Mouse (Mus musculus) spleen, adult 2 months (tissue): ENCODE data around the gene Nrg4. TPM values are rescaled to one million over a fixed set of nuclear protein-coding genes. Genes with fewer than 3 reads are reported as not detected.

Source experiments
- DNase-seq, 2 experiments: peaks; one replicate each; pipeline versions ENCODE4 v3.0.0 to v3.0.0-alpha.2; 2012 to 2021; ENCODE audit warnings: low spot score in 2 of 2, low read depth in 1 of 2
- H3K27ac ChIP-seq: fragments of 200-500 bp; 2 replicates; pipeline ENCODE4 v1.5.1; 2012; ENCODE audit warnings: low read length, inconsistent platforms; ENCODE audit not compliant: insufficient read depth
- H3K27me3 ChIP-seq: fragments of 200-500 bp; 2 replicates; pipeline ENCODE4 v1.6.1; 2012; ENCODE audit warnings: mild to moderate bottlenecking, moderate library complexity, low read length, inconsistent platforms; ENCODE audit not compliant: control insufficient read depth, insufficient read depth
- H3K36me3 ChIP-seq: fragments of 200-500 bp; 2 replicates; pipeline ENCODE4 v1.6.1; 2012; ENCODE audit warnings: mild to moderate bottlenecking, low read length, inconsistent platforms; ENCODE audit not compliant: control insufficient read depth, insufficient read depth
- H3K4me1 ChIP-seq: fragments of 200-500 bp; 2 replicates; pipeline ENCODE4 v1.6.1; 2011; ENCODE audit warnings: inconsistent platforms; ENCODE audit not compliant: control insufficient read depth, insufficient read depth, insufficient read length
- H3K4me3 ChIP-seq: fragments of 200-500 bp; 2 replicates; pipeline ENCODE4 v1.5.1; 2011; ENCODE audit warnings: mild to moderate bottlenecking, inconsistent platforms; ENCODE audit not compliant: insufficient read depth, insufficient read length; ENCODE audit errors: extremely low read depth
- CTCF ChIP-seq: fragments of 200-500 bp; IDR thresholded peaks from 2 replicates; pipeline ENCODE4 v1.5.1; 2011; ENCODE audit warnings: mild to moderate bottlenecking, inconsistent platforms; ENCODE audit not compliant: insufficient read depth, insufficient read length, insufficient replicate concordance; ENCODE audit errors: extremely low read depth
- POLR2A ChIP-seq: fragments of 200-500 bp; IDR thresholded peaks from 2 replicates; pipeline ENCODE4 v1.6.1; 2011; ENCODE audit warnings: low read depth, low read length, inconsistent platforms
- WGBS: fragments of 180-500 bp; shearing (Covaris S2); methylation state at CpG from one replicate; pipeline ENCODE4 v1.1.7; 2018; 5-methylcytosine and 5-hydroxymethylcytosine counted together
- polyA plus RNA-seq: library from polyadenylated mRNA; depleted of rRNA; stranded (reverse); fragments of >200 nt; gene quantifications from 2 replicates; pipeline ENCODE4 v1.2.3, GENCODE M21; 2012

Nrg4 gene
- polyA plus RNA-seq, 1 experiment, result 0.46 TPM

DNA sequence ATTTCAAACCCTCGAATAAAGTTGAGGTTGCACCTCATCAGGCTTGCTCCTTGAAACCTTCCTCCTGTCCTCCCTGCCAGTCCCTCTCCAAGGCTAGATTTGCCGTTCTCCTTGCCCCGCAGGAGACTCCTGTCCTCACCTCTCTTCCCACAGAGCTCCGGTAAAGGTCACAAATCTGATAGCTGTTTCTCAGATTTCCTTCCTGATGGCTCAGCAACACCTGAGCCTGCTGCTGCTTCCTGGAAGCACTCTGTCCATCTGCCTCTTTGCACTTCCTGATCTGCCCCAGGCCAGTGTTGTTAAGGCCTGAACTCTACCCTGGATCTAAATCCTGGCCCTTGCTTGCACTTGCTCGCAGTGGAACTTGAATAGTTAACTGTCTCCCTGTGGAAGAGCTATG lies 5.8 kb upstream of the Nrg4 start:
- Histone ChIP-seq H3K27ac (no peak overlapping the region), H3K4me3 (no peak overlapping the region), H3K4me1 (no peaks in the 10 kb centered on the region), H3K27me3 (no peaks in the 10 kb centered on the region; the same call in 1 of the 2 replicates), H3K36me3 (no peaks in the 10 kb centered on the region)
- TF ChIP-seq POLR2A (no peak), CTCF (no peak)
- DNase-seq, result no peak
- 70% methylated on average over 5 of the region's 5 CpGs for WGBS

DNA sequence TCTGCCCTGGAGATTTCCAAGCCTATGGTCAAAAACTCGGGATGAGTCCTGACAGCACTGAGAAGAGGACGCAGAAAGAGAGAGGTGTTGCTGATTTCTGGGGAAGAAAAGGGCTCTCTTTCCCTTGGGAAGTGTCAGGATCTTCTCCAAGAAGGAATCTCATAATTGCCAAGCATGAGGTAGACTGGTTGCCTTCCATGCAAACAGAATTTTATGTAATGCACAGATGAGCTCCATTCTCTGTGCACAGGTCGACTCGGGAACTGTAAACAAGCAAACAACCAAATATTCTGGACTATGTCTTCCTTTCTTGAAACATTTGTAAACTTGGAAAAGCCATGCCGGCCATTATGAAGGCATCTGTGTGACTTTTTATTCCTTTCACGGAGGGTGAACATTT lies 2.8 kb upstream of the Nrg4 start:
- 80% methylated on average over 6 of the region's 6 CpGs for WGBS
- no peak overlapping the region for H3K27ac ChIP-seq
- DNase-seq, result no peak
- peaks cover 9% of the 10 kb centered on the region for H3K27me3 ChIP-seq
- H3K36me3 ChIP-seq, result no peaks in the 10 kb centered on the region
- TF ChIP-seq POLR2A (no peak), CTCF (no peak)
- H3K4me1 ChIP-seq, result peaks cover 4% of the 10 kb centered on the region; the same call in 1 of the 2 replicates
- H3K4me3 ChIP-seq, result no peak overlapping the region

DNA sequence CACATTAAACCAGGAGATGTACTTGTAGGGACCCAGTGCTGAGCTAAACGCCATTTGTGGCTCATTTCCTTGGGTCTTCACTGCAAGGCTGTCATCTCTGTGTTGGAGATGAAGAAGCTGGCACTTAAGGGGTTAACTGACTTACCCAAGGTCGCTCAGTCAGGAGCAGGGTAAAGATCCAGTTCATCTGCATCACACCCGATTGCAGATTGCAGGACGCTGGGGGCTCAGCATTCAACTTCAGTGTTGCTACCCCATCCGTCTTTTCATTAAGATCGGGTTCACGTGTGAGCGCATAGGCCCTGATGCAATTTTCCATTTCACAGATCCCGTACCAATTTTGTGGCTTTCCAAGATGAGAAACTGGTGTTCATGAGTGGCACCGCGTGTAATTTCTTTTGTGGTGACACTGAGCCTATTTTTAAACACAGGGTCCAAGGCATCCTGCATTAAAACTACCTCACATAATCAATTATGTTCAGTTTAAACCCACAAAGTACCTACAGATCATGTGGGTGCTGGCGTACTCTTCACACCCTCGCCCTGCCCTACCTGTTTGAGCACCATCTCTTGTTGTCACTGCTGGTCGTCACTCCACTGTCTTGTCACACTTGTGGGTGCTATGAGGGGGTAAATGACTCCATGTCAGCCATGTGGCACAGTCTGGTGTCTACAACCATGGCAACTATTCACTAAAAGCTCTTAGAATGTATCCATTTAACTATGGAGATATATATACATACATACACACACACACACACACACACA lies 1.7 kb upstream of the Nrg4 start:
- DNase-seq, result no peak
- H3K27me3 ChIP-seq, result peaks cover 9% of the 10 kb centered on the region
- no peak overlapping the region for H3K27ac ChIP-seq
- peaks cover 4% of the 10 kb centered on the region; the same call in 1 of the 2 replicates for H3K4me1 ChIP-seq
- H3K4me3 ChIP-seq, result no peak overlapping the region
- 62% methylated on average over 14 of the region's 14 CpGs for WGBS
- H3K36me3 ChIP-seq, result no peaks in the 10 kb centered on the region
- TF ChIP-seq CTCF (no peak), POLR2A (no peak)

DNA sequence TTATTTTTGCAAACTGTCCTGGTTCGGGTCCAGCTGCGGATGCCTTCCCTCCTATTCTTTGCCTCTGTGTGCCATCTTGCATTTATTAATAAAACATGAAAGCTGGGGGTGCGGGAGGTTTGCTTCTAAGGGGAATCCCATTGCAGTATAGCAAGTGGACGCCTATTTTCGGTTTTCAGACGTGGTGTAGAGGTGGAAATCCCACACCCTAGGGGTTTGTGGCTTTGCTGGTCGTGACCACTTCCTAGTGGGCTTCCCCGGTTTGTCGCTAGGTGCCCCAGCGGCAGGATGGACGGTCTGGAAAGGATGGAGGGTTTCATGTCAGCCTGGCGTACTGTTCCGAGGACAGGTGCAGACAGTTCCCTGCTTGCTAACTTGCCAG lies 581 bp upstream of the Nrg4 start:
- Histone ChIP-seq H3K36me3 (no peaks in the 10 kb centered on the region), H3K27ac (no peak overlapping the region), H3K4me1 (peaks cover 4% of the 10 kb centered on the region; the same call in 1 of the 2 replicates), H3K4me3 (peak overlapping the region; percentile 53), H3K27me3 (peaks cover 9% of the 10 kb centered on the region)
- under 1% methylated on average over 13 of the region's 13 CpGs for WGBS
- TF ChIP-seq POLR2A, result no peak
- TF ChIP-seq CTCF, result no peak
- DNase-seq, result peak; percentile 37 to 41

DNA sequence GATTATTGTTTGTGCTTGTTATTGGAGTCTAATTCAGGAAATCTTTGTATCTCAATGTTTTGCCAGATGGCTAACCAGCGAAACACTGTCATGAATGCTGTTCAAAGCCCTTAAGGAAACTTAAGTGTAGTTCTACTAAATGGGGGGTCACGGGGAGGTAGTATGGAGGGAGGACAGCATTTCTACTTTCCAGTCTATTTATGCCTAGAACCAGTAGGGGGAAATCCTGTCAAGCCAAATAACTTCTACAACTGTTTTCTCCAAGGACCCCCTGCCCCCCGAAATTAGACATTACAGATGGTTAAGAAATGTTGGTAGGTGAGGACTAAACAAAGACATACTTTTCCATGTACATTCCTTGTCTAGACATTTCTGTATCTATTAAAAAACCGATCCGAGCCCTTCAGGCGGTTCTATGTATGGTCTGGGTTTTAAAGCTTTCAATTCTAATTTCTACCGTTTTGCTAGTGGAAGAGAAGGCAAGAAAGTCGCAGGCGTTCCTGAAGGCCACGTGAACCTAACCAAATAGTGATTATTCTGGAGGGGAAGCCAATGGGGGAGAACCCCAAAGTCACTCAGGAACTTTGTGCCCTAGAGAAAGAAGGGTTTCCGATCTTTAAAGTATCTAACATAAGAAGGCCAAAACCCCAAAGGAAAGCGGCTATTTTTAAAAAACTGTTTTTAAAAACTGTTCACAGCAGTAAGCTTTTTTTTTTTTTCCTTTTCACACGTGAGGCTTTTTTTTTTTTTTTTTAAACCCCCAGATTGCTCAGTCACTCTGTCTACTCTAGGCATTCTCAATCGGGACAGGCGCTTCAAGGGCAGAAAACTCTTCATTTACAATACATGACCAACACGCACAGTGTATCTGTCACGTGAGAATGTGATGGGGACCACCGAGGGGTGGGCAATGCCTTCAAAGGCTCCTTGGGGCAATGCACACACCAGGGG lies 805 bp downstream of the Nrg4 start:
- Histone ChIP-seq H3K27me3 (peaks cover 9% of the 10 kb centered on the region), H3K36me3 (no peaks in the 10 kb centered on the region), H3K4me1 (peaks cover 4% of the 10 kb centered on the region; the same call in 1 of the 2 replicates), H3K4me3 (peak overlapping the region; percentile 77), H3K27ac (no peak overlapping the region)
- WGBS, result 9% methylated on average over 18 of the region's 18 CpGs
- TF ChIP-seq POLR2A (no peak), CTCF (no peak)
- DNase-seq, result no peak

DNA sequence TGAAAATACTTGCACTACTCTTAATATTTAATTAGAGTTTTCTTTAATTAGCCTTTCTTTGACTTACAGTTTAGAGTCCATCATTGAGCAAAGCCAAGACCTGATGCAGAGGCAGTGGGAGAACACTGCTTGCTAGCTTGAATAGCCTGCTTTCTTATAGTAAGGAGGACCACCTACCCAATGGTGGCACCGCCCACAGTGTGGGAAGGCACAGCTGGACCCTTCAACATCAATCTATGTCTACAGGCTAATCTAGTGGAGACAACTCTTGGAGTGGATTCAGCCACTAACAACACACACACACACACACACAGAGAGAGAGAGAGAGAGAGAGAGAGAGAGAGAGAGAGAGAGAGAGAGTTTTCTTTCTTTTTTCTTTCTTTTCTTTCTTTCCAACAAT lies 1.6 kb downstream of the Nrg4 start:
- no peak for DNase-seq
- H3K4me3 ChIP-seq, result no peak overlapping the region
- H3K4me1 ChIP-seq, result peaks cover 4% of the 10 kb centered on the region; the same call in 1 of the 2 replicates
- 74% methylated on average over 1 of the region's 1 CpGs for WGBS
- no peak overlapping the region for H3K27ac ChIP-seq
- no peaks in the 10 kb centered on the region for H3K36me3 ChIP-seq
- H3K27me3 ChIP-seq, result peaks cover 9% of the 10 kb centered on the region
- no peak for TF ChIP-seq CTCF
- TF ChIP-seq POLR2A, result no peak
